Mouse (Mus musculus) limb, embryonic 12.5 days (tissue): ENCODE measurements around the gene Sorl1. TPM values are rescaled to one million over a fixed set of nuclear protein-coding genes. Genes with fewer than 3 reads are reported as not detected.
A peak's percentile ranks its signal among the peaks of the same experiment; 100 is the strongest.

Experiments used
- ATAC-seq: fragments of 200-750 bp; cut with Nextera tagmentation; 2 replicates; pipeline ENCODE4 v1.8.0; 2017; ENCODE audit warnings: low read depth, moderate TSS enrichment; ENCODE audit not compliant: insufficient number of reproducible peaks, insufficient read depth, low FRiP score, low TSS enrichment
- H3K27ac ChIP-seq: fragments of 300-500 bp; sonication (generic); 2 replicates; pipeline ENCODE4 v1.5.1; 2016; ENCODE audit warnings: mild to moderate bottlenecking, moderate library complexity
- H3K27me3 ChIP-seq: fragments of 300-500 bp; sonication (generic); 2 replicates; pipeline ENCODE4 v1.6.1; 2016; ENCODE audit warnings: mild to moderate bottlenecking, moderate library complexity
- H3K36me3 ChIP-seq: fragments of 300-500 bp; sonication (generic); 2 replicates; pipeline ENCODE4 v1.6.1; 2016; ENCODE audit warnings: mild to moderate bottlenecking, moderate library complexity
- H3K4me1 ChIP-seq: fragments of 300-500 bp; sonication (generic); replicated peaks from 2 replicates; pipeline ENCODE4 v1.6.1; 2016
- H3K4me2 ChIP-seq: fragments of 300-500 bp; sonication (generic); 2 replicates; pipeline ENCODE4 v1.6.1; 2016; ENCODE audit warnings: mild to moderate bottlenecking, moderate library complexity
- H3K4me3 ChIP-seq: fragments of 300-500 bp; sonication (generic); replicated peaks from 2 replicates; pipeline ENCODE4 v1.5.1; 2016; ENCODE audit warnings: mild to moderate bottlenecking
- H3K9ac ChIP-seq: fragments of 300-500 bp; sonication (generic); replicated peaks from 2 replicates; pipeline ENCODE4 v1.6.1; 2016; ENCODE audit warnings: mild to moderate bottlenecking, moderate library complexity
- H3K9me3 ChIP-seq: fragments of 300-500 bp; sonication (generic); 2 replicates; pipeline ENCODE4 v1.6.1; 2016; ENCODE audit warnings: mild to moderate bottlenecking, moderate library complexity
- WGBS: fragments of 180-500 bp; shearing (Covaris S2); methylation state at CpG from one replicate; pipeline ENCODE4 v1.1.7; 2016; 5-methylcytosine and 5-hydroxymethylcytosine counted together
- polyA plus RNA-seq: library from polyadenylated mRNA; unstranded; fragments of >200 nt; fragmentation: Nextera tagmentation; extraction: Ambion mirVana; gene quantifications from 2 replicates; pipeline ENCODE4 v1.2.1, GENCODE M21; 2016

Sorl1 gene
- polyA plus RNA-seq, 1 experiment from 2014 or later = 4.6 TPM

DNA sequence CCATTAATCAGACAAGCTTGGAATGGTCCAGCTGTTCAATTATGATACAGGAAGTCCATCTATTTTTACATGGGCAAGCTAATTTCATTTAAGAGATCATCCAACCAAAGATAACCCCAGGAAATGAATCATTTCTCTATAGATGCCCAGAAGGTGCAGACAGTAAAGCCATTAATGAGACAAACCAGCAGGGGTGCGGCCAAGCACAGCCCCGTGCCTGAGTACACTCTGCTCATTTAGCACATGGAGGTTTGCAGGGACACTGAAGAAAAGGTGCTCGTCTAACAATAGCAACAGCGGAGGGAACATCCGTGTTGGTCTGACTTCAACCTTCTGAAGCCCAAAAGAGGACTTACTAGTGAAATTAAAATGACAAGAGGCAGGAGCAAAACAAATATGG is 76.3 kb downstream of the Sorl1 start:
- H3K4me1 ChIP-seq = peaks cover 6% of the 10 kb centered on the region
- no peak overlapping the region for H3K27ac ChIP-seq
- H3K27me3 ChIP-seq = peaks cover 3% of the 10 kb centered on the region; the same call in 1 of the 2 replicates
- no peak overlapping the region for H3K4me3 ChIP-seq
- no peak for ATAC-seq
- no peak overlapping the region for H3K9ac ChIP-seq
- H3K4me2 ChIP-seq = no peak overlapping the region
- 68% methylated on average over 5 of the region's 5 CpGs for WGBS
- H3K36me3 ChIP-seq = peaks cover 5% of the 10 kb centered on the region; the same call in 1 of the 2 replicates
- H3K9me3 ChIP-seq = no peaks in the 10 kb centered on the region

DNA sequence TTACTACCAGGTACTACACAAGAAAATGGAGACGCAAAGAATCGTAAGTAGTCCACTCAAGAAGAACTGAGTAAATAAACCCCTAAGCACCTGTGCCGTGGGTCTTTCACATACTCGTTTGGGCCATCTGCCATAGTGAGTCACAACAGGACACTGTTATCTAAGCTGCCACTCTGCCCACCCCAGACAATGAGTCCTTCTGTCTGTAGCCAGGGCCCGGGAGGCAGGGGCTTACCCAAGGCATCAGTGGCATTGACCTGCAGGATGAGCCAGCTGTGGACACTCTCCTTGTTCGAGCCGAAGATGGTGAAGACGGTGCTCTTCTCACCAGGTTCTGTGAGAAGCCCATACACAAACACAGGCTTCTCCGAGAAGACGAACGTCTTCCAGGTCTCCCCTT is 77.8 kb downstream of the Sorl1 start:
- no peak for ATAC-seq
- Histone ChIP-seq H3K36me3 (peaks cover 5% of the 10 kb centered on the region; the same call in 1 of the 2 replicates), H3K27ac (no peak overlapping the region), H3K9me3 (no peaks in the 10 kb centered on the region), H3K4me1 (peaks cover 11% of the 10 kb centered on the region), H3K27me3 (no peaks in the 10 kb centered on the region), H3K4me2 (no peak overlapping the region), H3K4me3 (no peak overlapping the region), H3K9ac (no peak overlapping the region)
- 91% methylated on average over 11 of the region's 11 CpGs for WGBS

DNA sequence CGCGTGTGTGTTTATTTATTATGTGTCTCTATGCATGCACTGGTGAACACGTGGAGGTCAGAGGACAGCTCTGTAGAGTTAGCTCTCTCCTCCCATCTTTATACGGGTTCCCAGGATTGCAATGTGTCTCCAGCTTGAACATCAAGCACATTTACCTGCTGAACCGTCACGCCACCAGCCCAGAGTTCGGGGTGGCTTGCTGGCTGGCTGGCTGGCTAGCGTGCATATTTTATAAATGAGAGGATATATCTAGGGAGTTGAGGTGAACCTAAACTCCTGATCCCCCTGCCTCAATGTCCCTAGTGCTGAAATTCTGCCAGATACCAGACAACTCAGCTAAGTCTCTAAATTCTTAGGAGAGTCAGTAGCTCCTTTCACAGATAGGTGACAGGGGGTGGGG is 79.4 kb downstream of the Sorl1 start:
- peaks cover 14% of the 10 kb centered on the region for H3K4me1 ChIP-seq
- 91% methylated on average over 8 of the region's 8 CpGs for WGBS
- peaks cover 5% of the 10 kb centered on the region; the same call in 1 of the 2 replicates for H3K36me3 ChIP-seq
- no peak overlapping the region for H3K27ac ChIP-seq
- H3K9ac ChIP-seq = no peak overlapping the region
- no peak for ATAC-seq
- no peaks in the 10 kb centered on the region for H3K27me3 ChIP-seq
- no peak overlapping the region for H3K4me3 ChIP-seq
- no peaks in the 10 kb centered on the region for H3K9me3 ChIP-seq
- no peak overlapping the region for H3K4me2 ChIP-seq

DNA sequence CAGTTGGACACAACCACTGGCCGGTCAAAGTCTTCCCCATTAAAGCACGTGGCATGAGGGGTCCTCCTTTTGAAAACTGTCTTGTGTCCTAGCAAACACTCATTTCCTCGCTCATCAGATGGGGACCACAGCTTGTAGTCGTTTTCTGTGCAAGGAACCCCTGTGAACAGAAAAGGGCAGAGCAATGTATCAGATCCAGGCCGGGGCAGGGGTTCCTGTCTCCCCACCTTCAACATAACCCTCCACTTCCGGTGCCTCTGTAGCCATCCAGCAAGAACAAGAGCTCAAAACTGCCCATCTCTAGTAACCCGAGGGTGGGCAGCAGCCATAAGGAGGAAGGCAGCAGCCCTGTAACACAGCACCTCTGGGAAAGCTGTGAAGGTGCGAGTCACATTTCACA is 80.2 kb downstream of the Sorl1 start:
- H3K4me3 ChIP-seq = no peak overlapping the region
- H3K4me1 ChIP-seq = peaks cover 21% of the 10 kb centered on the region
- H3K9ac ChIP-seq = no peak overlapping the region
- peaks cover 5% of the 10 kb centered on the region; the same call in 1 of the 2 replicates for H3K36me3 ChIP-seq
- H3K4me2 ChIP-seq = no peak overlapping the region
- H3K27ac ChIP-seq = no peak overlapping the region
- 69% methylated on average over 8 of the region's 8 CpGs for WGBS
- H3K27me3 ChIP-seq = no peaks in the 10 kb centered on the region
- no peak for ATAC-seq
- H3K9me3 ChIP-seq = no peaks in the 10 kb centered on the region

DNA sequence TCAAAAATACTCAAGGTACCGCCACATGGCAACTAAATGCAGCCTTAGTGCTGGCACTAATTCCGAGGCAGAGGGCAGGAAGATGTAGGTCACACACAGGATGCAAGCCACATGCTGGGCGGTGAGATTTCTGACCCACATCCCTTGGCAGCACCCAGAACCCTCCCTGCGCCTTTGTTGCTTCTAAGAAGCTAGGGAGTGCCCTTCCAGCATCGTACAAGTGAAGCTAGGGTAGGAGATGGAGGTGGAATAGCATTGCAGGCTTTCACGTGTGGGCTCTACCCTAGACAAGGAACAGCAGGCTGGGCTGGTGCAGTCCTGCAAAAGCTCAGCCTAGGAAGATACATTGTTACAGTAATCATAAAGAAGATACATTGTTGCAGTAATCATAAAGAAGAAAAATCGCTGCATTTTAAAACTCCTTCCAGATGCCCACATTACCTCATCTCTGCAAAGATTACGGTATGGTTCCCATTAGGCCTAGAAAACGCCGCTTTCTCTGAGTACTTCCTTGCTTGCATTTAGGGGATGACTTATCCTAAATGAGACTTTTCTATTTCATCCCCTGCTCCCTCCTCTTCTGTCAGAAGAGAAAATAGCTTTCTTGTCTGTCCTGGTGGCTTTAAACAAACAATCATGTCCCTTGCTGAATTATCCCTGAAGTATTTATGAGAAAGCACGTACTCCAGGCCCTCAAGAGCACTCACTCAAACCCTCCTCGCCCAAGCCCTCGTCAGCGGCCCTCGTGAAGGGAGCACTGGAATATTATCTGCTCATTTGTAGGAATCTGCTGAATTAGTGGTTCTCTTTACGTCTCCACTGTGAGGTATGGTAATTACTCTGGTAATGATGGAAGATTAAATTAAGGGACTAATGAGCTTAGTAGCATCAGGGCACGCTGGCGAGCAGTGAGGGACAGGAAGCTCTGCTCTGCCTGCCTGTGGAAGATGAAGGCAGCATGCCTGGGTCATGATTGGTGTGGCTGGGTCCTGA is 84.8 kb downstream of the Sorl1 start:
- H3K27me3 ChIP-seq = no peaks in the 10 kb centered on the region
- H3K4me1 ChIP-seq = peaks cover 23% of the 10 kb centered on the region
- H3K4me3 ChIP-seq = no peak overlapping the region
- H3K27ac ChIP-seq = peak overlapping the region; percentile 68
- no peak overlapping the region for H3K9ac ChIP-seq
- no peak overlapping the region for H3K4me2 ChIP-seq
- H3K9me3 ChIP-seq = no peaks in the 10 kb centered on the region
- H3K36me3 ChIP-seq = peaks cover 5% of the 10 kb centered on the region; the same call in 1 of the 2 replicates
- no peak for ATAC-seq
- WGBS = 48% methylated on average over 18 of the region's 18 CpGs

DNA sequence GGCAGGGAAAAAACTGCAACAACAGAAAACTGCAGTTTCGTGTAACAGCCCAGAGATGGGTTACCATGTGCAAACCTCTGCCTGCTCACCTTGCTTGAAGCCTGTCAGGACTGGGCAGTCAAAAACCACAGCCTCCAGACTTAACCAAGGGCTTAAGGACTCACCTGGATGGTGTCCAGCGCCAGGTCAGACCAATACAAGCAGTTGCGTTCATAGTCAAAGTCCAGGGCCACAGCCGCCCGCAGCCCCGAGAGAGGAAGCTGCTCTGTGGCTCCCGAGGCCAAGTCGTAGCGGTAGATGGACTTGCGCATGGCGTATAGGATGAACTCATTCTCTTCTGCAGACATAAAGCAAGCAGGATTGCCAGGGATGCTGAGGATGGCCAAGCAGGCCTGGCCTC is 87.2 kb downstream of the Sorl1 start:
- Histone ChIP-seq H3K27me3 (no peaks in the 10 kb centered on the region), H3K9ac (no peak overlapping the region), H3K9me3 (no peaks in the 10 kb centered on the region), H3K4me1 (peaks cover 19% of the 10 kb centered on the region), H3K27ac (no peak overlapping the region), H3K4me2 (no peak overlapping the region), H3K36me3 (no peaks in the 10 kb centered on the region), H3K4me3 (no peak overlapping the region)
- no peak for ATAC-seq
- WGBS = 95% methylated on average over 11 of the region's 11 CpGs

DNA sequence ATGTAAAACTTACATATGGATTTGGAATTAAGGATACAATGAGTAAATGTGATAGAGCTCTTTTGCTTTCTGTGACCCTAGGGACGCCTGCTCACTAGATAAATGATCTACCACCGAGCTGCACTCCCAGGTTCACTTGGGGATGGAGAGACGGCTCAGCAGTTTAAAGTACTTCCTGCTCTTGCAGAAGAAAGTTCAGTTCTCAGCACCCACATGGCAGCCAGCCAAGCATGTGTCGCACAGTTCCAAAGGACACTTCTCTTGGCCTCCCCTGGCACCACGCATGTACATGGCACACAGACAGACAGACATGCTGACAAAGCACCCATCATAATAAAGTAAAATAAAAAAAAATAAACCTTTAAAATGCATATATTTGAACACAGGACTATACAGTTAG is 88.1 kb downstream of the Sorl1 start:
- H3K27ac ChIP-seq = no peak overlapping the region
- H3K9ac ChIP-seq = no peak overlapping the region
- H3K27me3 ChIP-seq = no peaks in the 10 kb centered on the region
- peaks cover 19% of the 10 kb centered on the region for H3K4me1 ChIP-seq
- no peak for ATAC-seq
- 72% methylated on average over 5 of the region's 5 CpGs for WGBS
- no peaks in the 10 kb centered on the region; the same call in 1 of the 2 replicates for H3K36me3 ChIP-seq
- no peak overlapping the region for H3K4me2 ChIP-seq
- H3K9me3 ChIP-seq = no peaks in the 10 kb centered on the region
- no peak overlapping the region for H3K4me3 ChIP-seq

DNA sequence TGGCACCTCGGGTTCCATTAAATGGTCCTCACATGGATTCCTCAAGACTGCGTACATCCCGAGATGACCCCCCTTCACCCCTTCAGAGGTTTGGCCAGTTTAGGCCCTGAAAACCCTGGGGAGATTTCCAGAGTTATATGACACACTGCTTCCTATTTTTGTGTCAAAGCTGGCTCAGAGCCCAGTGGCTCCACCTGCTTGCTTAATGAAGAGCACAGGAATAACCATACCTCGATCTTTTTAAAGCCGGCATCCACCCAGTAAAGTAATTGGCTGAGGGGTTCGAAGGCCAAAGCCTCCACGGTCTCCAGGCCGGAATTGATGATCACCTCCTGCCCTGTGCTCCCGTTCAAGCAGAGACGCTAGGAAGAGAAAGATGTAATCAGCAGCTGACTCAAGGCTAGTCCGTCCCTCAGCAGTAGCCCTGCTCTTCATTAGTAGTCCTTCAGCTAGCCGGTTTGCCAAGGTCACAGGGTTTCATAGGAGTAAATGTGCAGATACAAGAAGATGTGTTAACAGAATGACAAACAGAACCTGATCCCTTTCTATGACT is 88.8 kb downstream of the Sorl1 start:
- no peaks in the 10 kb centered on the region; the same call in 1 of the 2 replicates for H3K36me3 ChIP-seq
- no peaks in the 10 kb centered on the region for H3K9me3 ChIP-seq
- H3K4me2 ChIP-seq = no peak overlapping the region
- 67% methylated on average over 12 of the region's 12 CpGs for WGBS
- no peak overlapping the region for H3K27ac ChIP-seq
- ATAC-seq = no peak
- no peaks in the 10 kb centered on the region for H3K27me3 ChIP-seq
- peaks cover 19% of the 10 kb centered on the region for H3K4me1 ChIP-seq
- H3K4me3 ChIP-seq = no peak overlapping the region
- no peak overlapping the region for H3K9ac ChIP-seq

DNA sequence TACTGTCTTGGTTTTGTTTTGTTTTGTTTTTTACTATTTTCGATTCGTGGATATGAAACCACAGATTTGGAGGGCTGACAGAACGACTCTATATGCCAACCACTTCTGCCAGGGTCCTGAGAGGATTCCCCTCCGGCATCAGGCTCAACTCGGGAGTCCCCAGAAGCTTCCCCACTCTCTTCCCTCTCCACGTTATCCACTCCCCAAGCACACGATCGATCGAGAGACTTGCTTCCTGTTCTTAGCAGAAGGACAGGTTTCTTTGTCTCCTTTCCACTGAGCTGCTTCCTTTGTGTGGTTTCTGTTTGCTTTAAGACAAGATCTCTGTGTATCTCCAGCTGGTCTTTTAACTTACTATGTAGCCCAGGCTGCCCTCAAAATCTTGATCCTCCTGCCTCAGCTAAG is 90.0 kb downstream of the Sorl1 start:
- no peaks in the 10 kb centered on the region for H3K27me3 ChIP-seq
- ATAC-seq = no peak
- H3K9ac ChIP-seq = no peak overlapping the region
- 85% methylated on average over 9 of the region's 9 CpGs for WGBS
- no peaks in the 10 kb centered on the region for H3K9me3 ChIP-seq
- no peaks in the 10 kb centered on the region; the same call in 1 of the 2 replicates for H3K36me3 ChIP-seq
- H3K4me1 ChIP-seq = peaks cover 10% of the 10 kb centered on the region
- no peak overlapping the region for H3K27ac ChIP-seq
- no peak overlapping the region for H3K4me3 ChIP-seq
- H3K4me2 ChIP-seq = no peak overlapping the region

DNA sequence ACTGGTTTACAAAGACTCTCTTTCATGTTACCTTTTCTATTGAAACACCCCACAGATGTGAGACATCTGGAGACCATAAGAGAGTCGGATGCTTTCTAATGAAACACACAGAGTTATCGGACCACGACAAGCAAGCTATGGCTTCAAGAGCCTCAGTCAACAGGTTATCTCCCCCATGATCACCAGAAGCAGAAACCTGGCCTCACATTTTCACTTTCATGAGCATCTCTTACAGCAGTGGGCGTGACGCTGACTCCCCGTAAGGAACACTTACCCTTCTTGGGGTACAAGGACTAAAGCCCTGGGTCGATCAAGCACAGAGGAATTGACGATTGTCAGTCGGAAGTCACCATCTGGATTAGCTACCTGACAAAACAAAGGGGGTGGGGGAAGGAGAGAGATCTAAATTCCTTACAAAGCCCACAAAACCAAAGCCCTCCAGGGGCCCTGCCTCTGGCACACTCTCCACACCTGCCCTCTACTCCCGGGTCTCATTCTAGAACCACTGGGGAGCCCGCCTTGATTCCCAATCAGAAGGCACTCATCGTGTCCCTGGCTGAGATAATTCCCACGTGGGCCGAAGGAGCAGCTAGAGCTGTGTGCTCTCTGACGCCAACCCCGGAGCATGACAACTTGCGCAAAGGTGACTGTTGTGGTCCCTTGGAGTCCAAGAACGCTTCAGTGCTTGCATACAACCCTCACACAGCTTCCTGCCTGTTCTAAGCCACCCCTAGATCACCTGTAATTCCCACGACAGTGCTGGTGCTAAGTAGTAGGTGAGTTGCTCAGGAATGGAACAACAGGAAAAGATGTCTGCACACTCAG is 90.6 kb downstream of the Sorl1 start:
- ATAC-seq = no peak
- WGBS = 59% methylated on average over 19 of the region's 19 CpGs

DNA sequence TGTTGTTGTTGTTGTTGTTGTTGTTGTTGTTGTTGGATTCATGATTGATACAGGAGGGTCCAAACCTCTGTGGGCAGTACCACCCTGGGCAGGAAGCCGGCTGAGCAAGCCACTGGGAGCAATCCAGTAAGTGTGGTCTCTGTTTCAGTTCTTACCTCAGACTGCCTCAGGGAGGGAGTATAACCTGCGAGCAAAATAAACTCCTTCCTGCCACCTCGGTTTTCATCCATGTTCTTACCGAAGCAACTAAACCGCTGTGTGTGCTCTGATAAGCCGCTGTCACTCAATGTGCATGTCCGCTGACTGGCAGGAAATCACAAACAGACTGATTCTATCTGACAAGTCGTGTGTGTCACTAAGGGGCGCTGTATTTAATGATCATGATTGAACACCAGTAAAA is 91.7 kb downstream of the Sorl1 start:
- Histone ChIP-seq H3K4me2 (no peak overlapping the region), H3K9ac (no peak overlapping the region), H3K4me1 (peaks cover 7% of the 10 kb centered on the region), H3K9me3 (no peaks in the 10 kb centered on the region), H3K27me3 (no peaks in the 10 kb centered on the region), H3K36me3 (no peaks in the 10 kb centered on the region; the same call in 1 of the 2 replicates), H3K27ac (no peak overlapping the region), H3K4me3 (no peak overlapping the region)
- ATAC-seq = no peak
- 67% methylated on average over 9 of the region's 9 CpGs for WGBS

More for the DNA sequence above, 90.6 kb downstream of the Sorl1 start:
- Histone ChIP-seq H3K9me3 (no peaks in the 10 kb centered on the region), H3K27ac (no peak overlapping the region), H3K27me3 (no peaks in the 10 kb centered on the region), H3K4me3 (no peak overlapping the region), H3K9ac (no peak overlapping the region), H3K4me2 (no peak overlapping the region), H3K36me3 (no peaks in the 10 kb centered on the region; the same call in 1 of the 2 replicates), H3K4me1 (peaks cover 7% of the 10 kb centered on the region)
